In the genomic region with DNA sequence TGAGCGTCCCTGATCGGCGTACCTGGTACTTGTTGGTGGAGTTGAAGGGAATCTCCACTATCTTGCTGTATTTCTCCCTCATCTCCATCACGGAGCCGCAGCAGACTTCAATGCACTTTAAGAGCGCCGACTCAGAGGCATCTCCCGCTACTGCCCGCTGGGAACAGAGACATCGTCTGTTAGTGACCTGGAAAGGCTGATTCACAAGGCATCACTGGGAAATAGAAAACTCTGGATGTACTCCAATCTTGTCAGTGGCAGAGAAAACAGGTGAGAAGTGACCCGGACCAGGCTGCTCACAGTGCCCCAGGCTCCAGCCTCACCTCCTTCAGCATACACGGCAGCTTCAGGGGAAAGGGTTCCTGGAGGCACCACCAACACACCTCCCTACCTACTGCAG, we compare ENCODE assay signal across 16 mouse cellular contexts.
"Had no signal": no experiment of that assay in that cellular context is flagged by ENCODE, and none has a peak within 500 bp of the region (broad histone marks: within the 10 kb centered on the region; RNA-seq: fewer than 3 reads in every experiment).

No protein-coding gene starts in this region.

- H3K9ac ChIP-seq: limb, embryonic 13.5 days; liver, embryonic 12.5 days; liver, embryonic 15.5 days; lung, embryonic 15.5 days; midbrain, embryonic 13.5 days had no signal

- H3K4me2 ChIP-seq: limb, embryonic 13.5 days; liver, embryonic 12.5 days; liver, embryonic 15.5 days; lung, embryonic 15.5 days; midbrain, embryonic 13.5 days had no signal

- H3K4me1 ChIP-seq: limb, embryonic 10.5 days; liver, embryonic 12.5 days; liver, embryonic 15.5 days; lung, embryonic 15.5 days; midbrain, embryonic 13.5 days had no signal

- H3K9me3 ChIP-seq: limb, embryonic 10.5 days; limb, embryonic 13.5 days; liver, embryonic 12.5 days; liver, embryonic 15.5 days; lung, embryonic 15.5 days; megakaryocyte, embryonic 14.5 days; midbrain, embryonic 10.5 days; midbrain, embryonic 13.5 days had no signal

- H3K4me3 ChIP-seq: limb, embryonic 10.5 days; limb, embryonic 13.5 days; liver, embryonic 12.5 days; liver, embryonic 15.5 days; lung, embryonic 15.5 days; megakaryocyte, embryonic 14.5 days; midbrain, embryonic 10.5 days; midbrain, embryonic 13.5 days had no signal

- H3K27ac ChIP-seq: limb, embryonic 10.5 days; limb, embryonic 13.5 days; liver, embryonic 12.5 days; liver, embryonic 15.5 days; lung, embryonic 15.5 days; midbrain, embryonic 10.5 days; midbrain, embryonic 13.5 days had no signal

- ATAC-seq: liver, embryonic 12.5 days; midbrain, embryonic 13.5 days had no signal

- H3K27me3 ChIP-seq: limb, embryonic 13.5 days; liver, embryonic 12.5 days; liver, embryonic 15.5 days; lung, embryonic 15.5 days; megakaryocyte, embryonic 14.5 days had no signal

- DNase-seq: kidney, postnatal 14 days; kidney, postnatal 4 days; liver; lung, adult 18-20 months; lung, postnatal 10 days; lung, postnatal 36 days; thymus, adult 18-20 months; thymus, postnatal 36 days had no signal
